Mouse (Mus musculus) forebrain, embryonic 11.5 days (tissue): ENCODE measurements around the gene Gm2174. TPM values are rescaled to one million over a fixed set of nuclear protein-coding genes. Genes with fewer than 3 reads are reported as not detected.

Source experiments
- ATAC-seq: fragments of 200-750 bp; cut with Nextera tagmentation; replicated peaks from 2 replicates; pipeline ENCODE4 v1.8.0; 2017; ENCODE audit warnings: moderate TSS enrichment; ENCODE audit not compliant: low FRiP score
- DNase-seq: peaks from one replicate; pipeline ENCODE4 v3.0.0-alpha.2; 2017; ENCODE audit warnings: low spot score
- H3K27ac ChIP-seq: fragments of 300-500 bp; sonication (generic); 2 replicates; pipeline ENCODE4 v1.5.1; 2014; ENCODE audit warnings: low read depth, low read length
- H3K27me3 ChIP-seq: fragments of 300-500 bp; sonication (generic); 2 replicates; pipeline ENCODE4 v1.6.1; 2014; ENCODE audit warnings: mild to moderate bottlenecking, low read length, mixed read lengths; ENCODE audit not compliant: control insufficient read depth, insufficient read depth
- H3K36me3 ChIP-seq: fragments of 300-500 bp; sonication (generic); 2 replicates; pipeline ENCODE4 v1.6.1; 2014; ENCODE audit warnings: mild to moderate bottlenecking, low read length, moderate library complexity, mixed read lengths; ENCODE audit not compliant: control insufficient read depth, insufficient read depth
- H3K4me1 ChIP-seq: fragments of 300-500 bp; sonication (generic); replicated peaks from 2 replicates; pipeline ENCODE4 v1.6.1; 2014; ENCODE audit warnings: low read length, mixed read lengths; ENCODE audit not compliant: control insufficient read depth, insufficient read depth
- H3K4me2 ChIP-seq: fragments of 300-500 bp; sonication (generic); 2 replicates; pipeline ENCODE4 v1.6.1; 2014; ENCODE audit warnings: low read depth, mild to moderate bottlenecking, low read length, moderate library complexity, mixed read lengths; ENCODE audit not compliant: severe bottlenecking
- H3K4me3 ChIP-seq: fragments of 300-500 bp; sonication (generic); 2 replicates; pipeline ENCODE4 v1.5.1; 2014; ENCODE audit warnings: low read depth, low read length
- H3K9ac ChIP-seq: fragments of 300-500 bp; sonication (generic); 2 replicates; pipeline ENCODE4 v1.6.1; 2014; ENCODE audit warnings: low read length
- H3K9me3 ChIP-seq: fragments of 300-500 bp; sonication (generic); 2 replicates; pipeline ENCODE4 v1.6.1; 2016; ENCODE audit warnings: low read length, mixed read lengths; ENCODE audit not compliant: control insufficient read depth
- WGBS: fragments of 180-500 bp; shearing (Covaris S2); extraction: QIAGEN DNeasy Blood & Tissue Kit; methylation state at CpG from one replicate; pipeline ENCODE4 v1.1.7; 2014; 5-methylcytosine and 5-hydroxymethylcytosine counted together
- polyA plus RNA-seq: library from polyadenylated mRNA; unstranded; fragments of >200 nt; fragmentation: Nextera tagmentation; extraction: Ambion mirVana; gene quantifications from 2 replicates; pipeline ENCODE4 v1.2.1, GENCODE M21; 2014

Gene Gm2174
- polyA plus RNA-seq: 1.1 and 1.3 TPM in 2 replicates

GRCm38 (mm10) chrX:56447524-56448015 is at the start of gene Gm2174:
Gm2174 (plus strand) TSS chrX:56447965.
- Histone ChIP-seq H3K4me2 (no peak within 1 kb of the TSS), H3K27me3 (no peaks in the 10 kb centered on the region), H3K36me3 (no peaks in the 10 kb centered on the region), H3K9ac (no peak within 1 kb of the TSS), H3K4me3 (no peak within 1 kb of the TSS), H3K9me3 (no peaks in the 10 kb centered on the region), H3K27ac (no peak within 1 kb of the TSS), H3K4me1 (no peaks in the 10 kb centered on the region)
- 66% methylated on average over 4 of the region's 4 CpGs for WGBS
- ATAC-seq: no peak
- DNase-seq: no peak

GRCm38 (mm10) chrX:56404646-56405045 is 43.1 kb upstream of the Gm2174 start:
- Histone ChIP-seq H3K27me3 (no peaks in the 10 kb centered on the region), H3K27ac (no peak overlapping the region), H3K9ac (no peak overlapping the region), H3K9me3 (no peaks in the 10 kb centered on the region), H3K4me2 (no peak overlapping the region), H3K36me3 (no peaks in the 10 kb centered on the region), H3K4me3 (no peak overlapping the region), H3K4me1 (no peaks in the 10 kb centered on the region)
- 20% methylated on average over 2 of the region's 2 CpGs for WGBS
- ATAC-seq (no peak), DNase-seq (no peak)

- H3K36me3 ChIP-seq: no peaks in the 10 kb centered on the region
- ATAC-seq: no peak
- no peaks in the 10 kb centered on the region for H3K9me3 ChIP-seq
- no peak overlapping the region for H3K4me2 ChIP-seq
- no peak overlapping the region for H3K9ac ChIP-seq
- whole genome bisulfite sequencing: 69% methylated on average over 1 of the region's 1 CpGs
- no peaks in the 10 kb centered on the region for H3K4me1 ChIP-seq
- no peaks in the 10 kb centered on the region for H3K27me3 ChIP-seq
- H3K4me3 ChIP-seq: no peak overlapping the region
- DNase-seq: no peak
- no peak overlapping the region for H3K27ac ChIP-seq
These were observed 42.3 kb upstream of the Gm2174 start for GRCm38 (mm10) chrX:56405482-56405881.

- no peaks in the 10 kb centered on the region for H3K36me3 ChIP-seq
- ATAC-seq: no peak
- 62% methylated on average over 5 of the region's 5 CpGs for WGBS
- no peaks in the 10 kb centered on the region for H3K9me3 ChIP-seq
- no peaks in the 10 kb centered on the region for H3K27me3 ChIP-seq
- H3K4me3 ChIP-seq: no peak overlapping the region
- H3K4me1 ChIP-seq: no peaks in the 10 kb centered on the region
- no peak overlapping the region for H3K4me2 ChIP-seq
- no peak overlapping the region for H3K9ac ChIP-seq
- no peak overlapping the region for H3K27ac ChIP-seq
- no peak for DNase-seq
These were observed 41.6 kb upstream of the Gm2174 start for GRCm38 (mm10) chrX:56406128-56406527.

GRCm38 (mm10) chrX:56416277-56416676 is 31.5 kb upstream of the Gm2174 start:
- WGBS: 83% methylated on average over 3 of the region's 3 CpGs
- no peak for ATAC-seq
- Histone ChIP-seq H3K4me1 (no peaks in the 10 kb centered on the region), H3K9me3 (no peaks in the 10 kb centered on the region), H3K4me3 (no peak overlapping the region), H3K9ac (no peak overlapping the region), H3K27me3 (no peaks in the 10 kb centered on the region), H3K27ac (no peak overlapping the region), H3K36me3 (no peaks in the 10 kb centered on the region), H3K4me2 (no peak overlapping the region)
- DNase-seq: no peak

GRCm38 (mm10) chrX:56417541-56417940 is 30.2 kb upstream of the Gm2174 start:
- Histone ChIP-seq H3K9ac (no peak overlapping the region), H3K4me1 (no peaks in the 10 kb centered on the region), H3K36me3 (no peaks in the 10 kb centered on the region), H3K4me3 (no peak overlapping the region), H3K4me2 (no peak overlapping the region), H3K27ac (no peak overlapping the region), H3K27me3 (no peaks in the 10 kb centered on the region), H3K9me3 (no peaks in the 10 kb centered on the region)
- no peak for DNase-seq
- ATAC-seq: no peak
- WGBS: 73% methylated on average over 4 of the region's 4 CpGs

GRCm38 (mm10) chrX:56430601-56431000 is 17.2 kb upstream of the Gm2174 start:
- no peak for ATAC-seq

GRCm38 (mm10) chrX:56435758-56436283 is 11.9 kb upstream of the Gm2174 start:
- Histone ChIP-seq H3K27ac (no peak overlapping the region), H3K4me2 (no peak overlapping the region), H3K4me1 (no peaks in the 10 kb centered on the region), H3K36me3 (no peaks in the 10 kb centered on the region), H3K27me3 (no peaks in the 10 kb centered on the region), H3K9ac (no peak overlapping the region), H3K4me3 (no peak overlapping the region), H3K9me3 (no peaks in the 10 kb centered on the region)
- DNase-seq: no peak
- 72% methylated on average over 7 of the region's 7 CpGs for WGBS
- no peak for ATAC-seq

More at GRCm38 (mm10) chrX:56430601-56431000, 17.2 kb upstream of the Gm2174 start:
- no peaks in the 10 kb centered on the region for H3K9me3 ChIP-seq
- no peaks in the 10 kb centered on the region for H3K36me3 ChIP-seq
- DNase-seq: no peak
- no peak overlapping the region for H3K4me2 ChIP-seq
- no peak overlapping the region for H3K4me3 ChIP-seq
- no peak overlapping the region for H3K9ac ChIP-seq
- no peak overlapping the region for H3K27ac ChIP-seq
- no peaks in the 10 kb centered on the region for H3K4me1 ChIP-seq
- H3K27me3 ChIP-seq: no peaks in the 10 kb centered on the region
- WGBS: 42% methylated on average over 2 of the region's 2 CpGs
